Mouse (Mus musculus) brain, embryonic 14.5 days (tissue): Measurements from ENCODE around the gene Tmem269. TPM values are rescaled to one million over a fixed set of nuclear protein-coding genes. Genes with fewer than 3 reads are reported as not detected.

Source experiments
- DNase-seq: peaks from one replicate; pipeline ENCODE4 v3.0.0-alpha.2; 2011; ENCODE audit warnings: low read depth
- CTCF ChIP-seq: fragments of 200-500 bp; IDR thresholded peaks from 2 replicates; pipeline ENCODE4 v1.5.1; 2012; ENCODE audit warnings: inconsistent platforms, mild to moderate bottlenecking, moderate library complexity, borderline replicate concordance; ENCODE audit not compliant: insufficient read depth, insufficient read length; ENCODE audit errors: extremely low read depth
- POLR2A ChIP-seq: fragments of 200-500 bp; IDR thresholded peaks from 2 replicates; pipeline ENCODE4 v1.6.1; 2012; ENCODE audit warnings: mild to moderate bottlenecking, inconsistent platforms, borderline replicate concordance; ENCODE audit not compliant: poor library complexity, insufficient read depth, insufficient read length, severe bottlenecking; ENCODE audit errors: extremely low read depth
- polyA plus RNA-seq: library from polyadenylated mRNA; depleted of rRNA; stranded (reverse); fragments of >200 nt; gene quantifications from 2 replicates; pipeline ENCODE4 v1.2.3, GENCODE M21; 2012; rRNA removed

Gene Tmem269
- polyA plus RNA-seq = 0.66 and 0.79 TPM in 2 replicates

DNA sequence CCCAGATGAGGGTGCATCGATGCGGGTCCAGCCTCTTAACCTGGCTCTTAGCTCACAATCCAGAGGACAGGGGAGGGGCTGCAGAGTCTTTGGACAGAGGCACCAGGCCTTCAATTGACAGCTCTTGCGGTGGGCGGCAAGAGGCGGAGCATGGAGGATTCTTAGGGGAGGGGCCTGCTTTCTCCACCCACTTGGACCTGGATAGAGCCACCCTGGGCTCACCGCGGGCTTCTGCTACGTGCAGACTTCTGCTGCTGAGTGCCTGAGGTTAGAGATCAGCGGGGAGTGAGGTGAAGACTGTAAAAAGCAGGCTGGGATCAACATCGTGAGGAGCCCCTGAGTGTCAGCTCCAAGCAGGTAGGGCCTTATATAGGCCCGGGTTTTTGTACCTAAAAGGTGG is at the start of gene Tmem269:
TSS of gene Tmem269 (minus strand) at position 49 of the 400 bp plus-strand sequence.
- TF ChIP-seq CTCF = no peak
- TF ChIP-seq POLR2A = no peak
- DNase-seq = no peak

GRCm38 (mm10) chr4:119266606-119267005 is 48.6 kb upstream of the Tmem269 start:
- TF ChIP-seq POLR2A (no peak), CTCF (no peak)
- DNase-seq = no peak

DNA sequence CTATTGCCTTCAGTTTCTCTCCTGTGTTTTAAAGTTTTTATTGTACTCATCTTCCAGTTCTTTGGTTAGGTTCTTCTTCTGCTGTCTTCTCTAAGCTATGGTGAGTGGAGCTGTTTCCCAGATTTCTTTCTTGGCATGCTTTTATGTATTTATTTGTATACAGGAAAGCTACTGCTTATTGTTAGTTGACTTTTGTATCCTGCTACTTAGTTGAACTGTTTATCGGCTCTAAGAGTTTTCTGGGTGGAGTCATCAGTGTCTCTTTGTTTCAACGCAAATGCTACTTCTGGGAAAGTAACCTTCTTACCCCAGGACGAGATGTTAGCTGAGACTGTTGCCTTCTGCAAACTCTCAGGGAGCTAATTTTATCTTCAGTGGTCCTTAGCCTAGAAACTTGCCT is 45.4 kb upstream of the Tmem269 start:
- no peak for TF ChIP-seq CTCF
- TF ChIP-seq POLR2A = no peak
- no peak for DNase-seq

- no peak for TF ChIP-seq CTCF
- no peak for TF ChIP-seq POLR2A
- DNase-seq = no peak
Measured at GRCm38 (mm10) chr4:119262483-119262882, 44.5 kb upstream of the Tmem269 start.

DNA sequence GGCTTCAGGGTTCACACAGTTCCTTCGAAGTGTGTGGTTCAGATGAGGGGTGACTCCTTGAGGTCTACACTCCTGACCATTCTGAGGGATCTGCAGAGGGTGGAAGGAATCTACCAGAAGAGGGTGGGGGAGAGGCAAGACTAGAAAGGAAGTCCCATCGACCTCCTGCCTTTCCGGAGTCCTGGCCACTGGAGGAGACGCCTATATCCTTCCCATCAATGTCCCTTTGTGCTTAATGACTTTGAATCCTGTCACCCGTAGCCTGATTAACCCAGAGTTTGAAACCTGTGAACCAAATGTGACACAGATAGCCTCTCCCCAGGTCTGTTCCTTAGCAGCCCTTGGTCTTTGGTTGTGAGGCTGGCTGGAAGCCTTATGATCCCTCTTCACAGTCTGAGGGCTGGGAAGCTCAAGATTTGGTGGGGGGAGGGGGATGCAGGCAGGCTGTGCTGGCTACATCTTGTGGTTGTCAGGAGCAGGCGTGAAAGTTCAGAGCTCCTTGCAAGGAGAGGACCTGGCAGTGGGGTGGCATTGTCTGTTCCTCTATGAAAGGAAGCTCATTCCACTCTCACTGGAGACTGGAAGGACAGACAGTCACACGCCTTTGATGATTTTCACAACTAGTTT is 43.2 kb upstream of the Tmem269 start:
- no peak for TF ChIP-seq CTCF
- no peak for TF ChIP-seq POLR2A
- no peak for DNase-seq

DNA sequence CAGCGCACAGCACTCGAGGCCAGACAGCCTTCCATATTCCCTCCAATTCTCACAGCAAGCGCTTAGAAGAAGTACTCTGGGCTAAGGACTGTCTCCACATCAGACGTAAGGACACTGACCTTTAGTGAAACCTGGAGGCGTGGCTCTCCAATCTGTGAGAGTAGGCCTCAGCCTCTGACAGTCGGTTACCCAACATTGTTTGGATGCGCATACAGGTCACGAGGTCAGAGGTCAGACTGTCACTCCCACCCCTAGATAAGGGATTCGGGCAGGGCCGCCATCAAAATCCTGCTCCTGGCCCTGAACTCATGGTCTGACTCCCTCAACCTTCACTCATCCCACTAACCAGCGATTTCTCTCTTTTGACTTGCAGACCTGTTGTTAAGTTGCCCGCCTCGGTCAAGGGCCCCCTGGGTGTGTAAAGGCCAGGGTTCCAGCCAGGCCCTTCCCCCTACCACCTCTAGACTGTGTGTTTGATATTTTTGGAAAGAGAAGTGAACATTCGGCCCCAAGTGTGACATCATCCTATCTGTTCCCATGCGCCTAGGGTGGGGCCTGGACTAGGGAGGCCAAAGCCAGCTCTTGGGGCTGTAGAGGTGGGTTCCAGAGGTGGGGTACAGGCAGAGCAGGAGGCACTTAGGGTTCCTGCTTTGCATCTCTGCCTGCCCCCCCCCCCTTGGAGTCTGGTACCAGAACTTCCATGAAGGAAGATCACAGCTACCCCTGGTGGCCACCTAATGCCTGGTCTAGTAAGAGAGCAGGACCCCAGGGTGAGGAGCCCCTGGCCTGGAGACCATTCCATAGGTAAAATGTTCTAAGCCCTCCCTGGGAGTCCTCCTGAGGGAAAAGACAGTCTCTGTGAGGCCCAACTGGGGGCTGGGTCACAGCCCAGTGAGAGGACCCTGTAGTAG is 41.6 kb upstream of the Tmem269 start:
- no peak for TF ChIP-seq POLR2A
- no peak for TF ChIP-seq CTCF
- no peak for DNase-seq

DNA sequence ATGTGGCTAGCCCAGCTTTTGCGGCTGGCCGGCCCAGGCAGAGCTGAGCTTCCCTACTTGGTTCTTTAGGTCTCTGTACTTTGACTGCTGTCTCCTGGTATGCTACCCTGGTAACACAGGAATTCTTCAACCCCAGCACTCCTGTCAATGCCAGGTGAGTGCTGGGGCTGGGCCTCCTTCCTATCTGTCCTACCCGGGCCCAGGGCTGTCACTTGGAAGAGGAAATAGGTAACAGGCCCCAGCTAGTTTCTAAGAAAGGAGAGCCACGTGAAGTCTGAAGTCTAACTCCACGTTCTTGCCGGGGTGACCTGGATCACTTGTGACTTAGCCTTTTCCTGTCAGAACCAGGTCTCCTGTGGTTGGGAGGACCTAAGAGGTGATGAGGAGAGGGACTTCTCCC is 39.1 kb upstream of the Tmem269 start:
- TF ChIP-seq POLR2A (no peak), CTCF (no peak)
- no peak for DNase-seq

DNA sequence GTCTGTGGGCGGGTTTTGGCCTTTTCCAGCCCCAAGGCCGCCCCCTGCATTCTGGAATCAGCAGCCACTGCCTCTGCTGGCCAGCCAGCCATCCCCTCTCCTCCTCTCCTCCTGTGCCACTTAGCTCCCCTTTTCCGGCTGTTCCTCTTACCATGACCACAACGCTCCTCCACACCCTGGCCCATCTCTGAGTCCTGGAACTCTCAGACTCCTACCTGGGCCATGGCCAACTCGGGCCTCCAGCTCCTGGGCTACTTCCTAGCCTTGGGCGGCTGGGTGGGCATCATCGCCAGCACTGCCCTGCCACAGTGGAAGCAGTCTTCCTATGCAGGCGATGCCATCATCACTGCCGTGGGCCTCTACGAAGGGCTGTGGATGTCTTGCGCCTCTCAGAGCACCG is 37.3 kb upstream of the Tmem269 start, which contains the start of gene Cldn19:
TSS of gene Cldn19 (plus strand) at position 64 of the 400 bp plus-strand sequence.
- DNase-seq = no peak
- TF ChIP-seq POLR2A (no peak), CTCF (no peak)

DNA sequence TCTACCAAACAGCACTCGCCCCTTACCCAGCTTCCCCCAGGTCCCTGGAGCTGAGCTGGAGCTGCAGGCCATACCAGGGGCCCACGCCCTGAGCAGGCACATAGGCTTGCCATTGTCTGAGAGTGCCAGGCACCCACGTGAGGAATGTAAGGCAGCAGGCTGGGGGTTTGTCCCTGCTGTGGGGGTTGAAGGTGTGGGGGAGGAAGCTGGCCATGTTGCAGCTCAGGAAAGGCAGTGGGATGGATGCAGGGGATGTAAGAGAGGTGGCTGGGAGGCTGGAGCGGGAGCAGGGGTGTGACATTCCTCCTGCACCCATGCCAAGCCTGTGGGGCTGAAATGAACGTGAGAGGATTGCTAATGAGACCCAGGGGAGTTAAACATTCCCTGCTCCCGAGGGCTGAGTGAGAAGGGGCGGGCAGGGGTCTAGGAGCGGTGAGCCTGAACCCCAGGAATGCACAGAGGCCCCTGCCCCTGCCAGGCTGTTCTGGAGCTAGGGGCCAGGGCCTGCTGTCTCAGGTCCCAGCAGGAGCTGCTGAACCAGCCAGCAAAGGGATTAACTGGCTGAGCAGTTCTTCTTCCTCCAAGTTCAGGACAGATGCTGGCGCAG is 36.1 kb upstream of the Tmem269 start:
- no peak for TF ChIP-seq CTCF
- TF ChIP-seq POLR2A = no peak
- peak; percentile 89 for DNase-seq

- TF ChIP-seq CTCF (no peak), POLR2A (no peak)
- DNase-seq = no peak
Measured at GRCm38 (mm10) chr4:119252025-119252808, 34.2 kb upstream of the Tmem269 start.

DNA sequence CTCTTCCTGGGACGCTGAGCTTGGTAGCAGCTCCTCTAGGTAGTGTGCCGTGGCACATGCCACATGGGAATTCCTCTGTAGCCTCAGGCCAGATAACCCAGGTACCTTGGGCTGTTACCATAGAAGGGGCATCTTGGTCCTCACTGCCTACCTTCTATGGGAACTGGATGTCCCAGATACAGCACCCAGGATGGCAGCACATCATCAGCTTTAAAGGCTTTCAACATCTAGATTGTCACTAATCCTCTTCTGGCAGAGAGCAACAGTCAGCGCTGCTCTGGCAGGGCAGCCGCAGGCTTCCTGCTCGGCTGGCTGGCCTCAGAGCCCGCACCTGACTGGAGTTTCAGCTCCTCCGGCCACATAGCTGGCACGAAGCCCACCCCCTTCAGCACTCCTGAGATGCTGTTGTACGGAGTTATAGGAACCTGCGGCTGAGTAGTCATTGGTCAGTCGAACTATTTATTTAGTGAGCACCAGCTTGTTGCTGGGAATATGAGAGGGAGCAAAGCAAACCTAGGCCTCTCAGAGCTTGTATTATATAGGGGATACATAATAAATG is 30.5 kb upstream of the Tmem269 start:
- DNase-seq = no peak
- TF ChIP-seq POLR2A (no peak), CTCF (no peak)
